ENCODE assay signal across 9 mouse cellular contexts in the genomic region with DNA sequence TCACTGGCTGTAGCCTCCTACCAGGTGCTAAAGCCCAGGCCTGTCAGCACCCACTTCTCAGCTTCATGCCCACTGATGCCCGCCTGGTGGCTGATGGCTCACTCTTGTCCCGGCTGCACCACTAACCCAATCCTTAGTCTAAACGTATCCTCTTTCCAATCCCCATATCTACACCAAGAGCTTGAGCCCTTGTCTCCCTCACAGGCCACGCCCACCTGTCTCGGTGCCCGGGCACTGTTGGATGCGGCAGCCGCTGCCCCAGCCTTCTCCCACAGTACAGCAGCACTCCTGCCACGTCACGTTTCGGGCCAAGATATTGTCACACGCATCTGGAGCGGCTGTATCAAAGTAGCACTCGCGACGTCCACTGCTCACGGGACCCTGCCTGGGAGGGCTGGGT. TPM values are rescaled to one million over a fixed set of nuclear protein-coding genes. Genes with fewer than 3 reads are reported as not detected.
A peak's percentile ranks its signal among the peaks of the same experiment; 100 is the strongest.
DNase-seq lines count a peak whose midpoint lies in the region; ATAC-seq and TF ChIP-seq lines count a peak whose summit lies in the region.
"Had no signal": no experiment of that assay in that cellular context is flagged by ENCODE, and none has a peak within 500 bp of the region (broad histone marks: within the 10 kb centered on the region; RNA-seq: fewer than 3 reads in every experiment).

No protein-coding gene starts in this region.

- H3K27me3 ChIP-seq in kidney, embryonic 15.5 days: peaks cover 12% of the 10 kb centered on the region; the same call in 1 of the 2 replicates
- H3K27me3 ChIP-seq in midbrain, embryonic 10.5 days (ENCODE audit: low read depth, poor library complexity, severe bottlenecking): peaks cover 41% of the 10 kb centered on the region

- peak; percentile 46 for ATAC-seq in granulocyte monocyte progenitor cell, adult 5-6 weeks (replicated peaks; ENCODE audit: poor library complexity, severe bottlenecking)
- ATAC-seq in kidney, embryonic 15.5 days (replicated peaks; ENCODE audit: low FRiP score): peak; percentile 30

- no peak for TF ChIP-seq POLR2A in bone marrow macrophage, adult 2 months (IDR thresholded peaks at IDR 0.05; ENCODE audit: borderline replicate concordance, low read depth, low read length)

- DNase-seq in kidney, adult 18-20 months: peak; percentile 47
- no peak for DNase-seq in kidney, adult 9 months
- peak; percentile 35 for DNase-seq in midbrain, embryonic 10.5 days (ENCODE audit: low spot score)
- DNase-seq in frontal cortex, postnatal 25 days (ENCODE audit: low spot score in 2 of 2): no peak
- DNase-seq in frontal cortex, postnatal 36 days (ENCODE audit: low spot score in 2 of 2): no peak

- 5% methylated on average over 17 of the region's 17 CpGs for WGBS in kidney, embryonic 15.5 days
- 5% methylated on average over 17 of the region's 17 CpGs for WGBS in midbrain, embryonic 10.5 days

- no peak for TF ChIP-seq CTCF in bone marrow macrophage, adult 2 months (IDR thresholded peaks at IDR 0.05; ENCODE audit: low read depth, low read length)

- no peaks in the 10 kb centered on the region for H3K4me1 ChIP-seq in bone marrow macrophage, adult 2 months (ENCODE audit: control insufficient read depth, insufficient read depth, low read length)
- peaks cover 33% of the 10 kb centered on the region for H3K4me1 ChIP-seq in kidney, embryonic 15.5 days
- peaks cover 30% of the 10 kb centered on the region for H3K4me1 ChIP-seq in midbrain, embryonic 10.5 days

- H3K9me3 ChIP-seq in kidney, embryonic 15.5 days (replicated peaks): peaks cover 7% of the 10 kb centered on the region; the same call in 1 of the 2 replicates
- peaks cover 20% of the 10 kb centered on the region for H3K9me3 ChIP-seq in midbrain, embryonic 10.5 days (replicated peaks)

- peaks cover 20% of the 10 kb centered on the region for H3K36me3 ChIP-seq in kidney, embryonic 15.5 days
- H3K36me3 ChIP-seq in midbrain, embryonic 10.5 days: peaks cover 9% of the 10 kb centered on the region

- peak overlapping the region; percentile 12; the same call in 1 of the 2 replicates for H3K9ac ChIP-seq in kidney, embryonic 15.5 days

- peak overlapping the region; percentile 61 for H3K4me2 ChIP-seq in kidney, embryonic 15.5 days

- peak overlapping the region; percentile 16; the same call in 1 of the 2 replicates for H3K4me3 ChIP-seq in bone marrow macrophage, adult 2 months (ENCODE audit: insufficient read depth, low read length)
- H3K4me3 ChIP-seq in kidney, embryonic 15.5 days (replicated peaks): peak overlapping the region; percentile 35
- H3K4me3 ChIP-seq in midbrain, embryonic 10.5 days: peak overlapping the region; percentile 49

- no peak overlapping the region for H3K27ac ChIP-seq in bone marrow macrophage, adult 2 months (ENCODE audit: insufficient read depth, low read depth, low read length)
- peak overlapping the region; percentile 46; the same call in 1 of the 2 replicates for H3K27ac ChIP-seq in kidney, embryonic 15.5 days
- no peak overlapping the region for H3K27ac ChIP-seq in midbrain, embryonic 10.5 days (replicated peaks)
- H3K27ac ChIP-seq: macrophage had no signal

RNA-seq across cellular contexts. Expression of a gene that starts 27.2 kb away (rescaled TPM):
- polyA plus RNA-seq in bone marrow macrophage, adult 2 months (2012; ENCODE audit: insufficient read depth, insufficient read length, missing spikeins): 0.84 TPM in 1 of 2 replicates, not detected in the other
- not detected in 2 replicates for total RNA-seq in granulocyte monocyte progenitor cell, adult 5-6 weeks (2014; fragmentation: Nextera tagmentation)
- total RNA-seq in granulocyte monocyte progenitor cell, adult 5-6 weeks (2017): not detected in 2 replicates
- polyA plus RNA-seq in kidney, embryonic 15.5 days (2015; fragmentation: Nextera tagmentation; extraction: Ambion mirVana): 31.0 and 41.7 TPM in 2 replicates
- polyA plus RNA-seq in midbrain, embryonic 10.5 days (2016; fragmentation: Nextera tagmentation; extraction: Ambion mirVana): 7.0 and 9.0 TPM in 2 replicates
- polyA plus RNA-seq: macrophage had no signal

RNA-seq across cellular contexts. Expression of a gene that starts 45.5 kb away (rescaled TPM):
- polyA plus RNA-seq in bone marrow macrophage, adult 2 months (2012; ENCODE audit: insufficient read depth, insufficient read length, missing spikeins): 51.0 and 60.8 TPM in 2 replicates
- 23.6 and 31.1 TPM in 2 replicates for total RNA-seq in granulocyte monocyte progenitor cell, adult 5-6 weeks (2014; fragmentation: Nextera tagmentation)
- 13.9 and 18.8 TPM in 2 replicates for total RNA-seq in granulocyte monocyte progenitor cell, adult 5-6 weeks (2017)
- polyA plus RNA-seq in kidney, embryonic 15.5 days (2015; fragmentation: Nextera tagmentation; extraction: Ambion mirVana): 43.6 and 53.1 TPM in 2 replicates
- 71.7 and 77.2 TPM in 2 replicates for polyA plus RNA-seq in midbrain, embryonic 10.5 days (2016; fragmentation: Nextera tagmentation; extraction: Ambion mirVana)

RNA-seq across cellular contexts. Expression of a gene that starts 46.9 kb away (rescaled TPM):
- 10.4 TPM in 1 of 2 replicates, not detected in the other for polyA plus RNA-seq in bone marrow macrophage, adult 2 months (2012; ENCODE audit: insufficient read depth, insufficient read length, missing spikeins)
- total RNA-seq in granulocyte monocyte progenitor cell, adult 5-6 weeks (2014; fragmentation: Nextera tagmentation): not detected in 2 replicates
- 1.5 TPM in 1 of 2 replicates, not detected in the other for total RNA-seq in granulocyte monocyte progenitor cell, adult 5-6 weeks (2017)
- 1.9 TPM in 1 of 2 replicates, not detected in the other for polyA plus RNA-seq in kidney, embryonic 15.5 days (2015; fragmentation: Nextera tagmentation; extraction: Ambion mirVana)
- 0.48 and 0.82 TPM in 2 replicates for polyA plus RNA-seq in midbrain, embryonic 10.5 days (2016; fragmentation: Nextera tagmentation; extraction: Ambion mirVana)
- polyA plus RNA-seq: macrophage had no signal

RNA-seq across cellular contexts. Expression of a gene that starts 52.1 kb away (rescaled TPM):
- polyA plus RNA-seq in bone marrow macrophage, adult 2 months (2012; ENCODE audit: insufficient read depth, insufficient read length, missing spikeins): 6.2 and 7.6 TPM in 2 replicates
- total RNA-seq in granulocyte monocyte progenitor cell, adult 5-6 weeks (2014; fragmentation: Nextera tagmentation): 1.2 and 1.3 TPM in 2 replicates
- total RNA-seq in granulocyte monocyte progenitor cell, adult 5-6 weeks (2017): 0.69 and 1.1 TPM in 2 replicates
- 15.3 and 18.5 TPM in 2 replicates for polyA plus RNA-seq in kidney, embryonic 15.5 days (2015; fragmentation: Nextera tagmentation; extraction: Ambion mirVana)
- polyA plus RNA-seq in midbrain, embryonic 10.5 days (2016; fragmentation: Nextera tagmentation; extraction: Ambion mirVana): 21.0 and 25.7 TPM in 2 replicates

Comparison
In these comparisons a context has a peak if more than half of its experiments do, and no peak if none do; other contexts are left out.
1. DNase-seq: peak in kidney, adult 18-20 months (single experiment) and midbrain, embryonic 10.5 days (single experiment); none in kidney, adult 9 months (single experiment), frontal cortex, postnatal 25 days (0 of 2) and frontal cortex, postnatal 36 days (0 of 2).
2. Peak in every context shown above with its lines, with median percentiles within 50 percentile points of each other: H3K4me3 ChIP-seq.